Mouse (Mus musculus) kidney, postnatal 0 days (tissue): Measurements from ENCODE around the gene Rexo1. TPM values are rescaled to one million over a fixed set of nuclear protein-coding genes. Genes with fewer than 3 reads are reported as not detected.

Experiments
- ATAC-seq: fragments of 200-750 bp; cut with Nextera tagmentation; replicated peaks from 2 replicates; pipeline ENCODE4 v1.8.0; 2017; ENCODE audit warnings: low read depth, moderate number of reproducible peaks, moderate TSS enrichment, moderate library complexity; ENCODE audit not compliant: low FRiP score
- DNase-seq: peaks from one replicate; pipeline ENCODE4 v3.0.0-alpha.2; 2016; ENCODE audit warnings: low spot score
- H3K27ac ChIP-seq: fragments of 300-500 bp; sonication (generic); 2 replicates; pipeline ENCODE4 v1.5.1; 2014; ENCODE audit warnings: mild to moderate bottlenecking
- H3K27me3 ChIP-seq: fragments of 300-500 bp; sonication (generic); 2 replicates; pipeline ENCODE4 v1.6.1; 2014; ENCODE audit warnings: low read length, mixed read lengths; ENCODE audit not compliant: insufficient read depth
- H3K36me3 ChIP-seq: fragments of 300-500 bp; sonication (generic); 2 replicates; pipeline ENCODE4 v1.6.1; 2014; ENCODE audit warnings: low read length, mixed read lengths; ENCODE audit not compliant: insufficient read depth
- H3K4me1 ChIP-seq: fragments of 300-500 bp; sonication (generic); replicated peaks from 2 replicates; pipeline ENCODE4 v1.6.1; 2014; ENCODE audit warnings: antibody characterized with exemption, low read length, mixed read lengths; ENCODE audit not compliant: insufficient read depth
- H3K4me2 ChIP-seq: fragments of 300-500 bp; sonication (generic); 2 replicates; pipeline ENCODE4 v1.6.1; 2014; ENCODE audit warnings: mild to moderate bottlenecking, low read length, moderate library complexity, mixed read lengths
- H3K4me3 ChIP-seq: fragments of 300-500 bp; sonication (generic); replicated peaks from 2 replicates; pipeline ENCODE4 v1.5.1; 2014; ENCODE audit warnings: low read depth, low read length
- H3K9ac ChIP-seq: fragments of 300-500 bp; sonication (generic); 2 replicates; pipeline ENCODE4 v1.6.1; 2014; ENCODE audit warnings: low read depth, low read length
- H3K9me3 ChIP-seq: fragments of 300-500 bp; sonication (generic); replicated peaks from 2 replicates; pipeline ENCODE4 v1.6.1; 2016; ENCODE audit warnings: low read length, inconsistent platforms, mixed read lengths
- CTCF ChIP-seq: IDR thresholded peaks from 2 replicates; pipeline ENCODE4 v1.5.1; 2016; ENCODE audit warnings: antibody characterized with exemption, low read depth, mild to moderate bottlenecking, moderate library complexity
- WGBS: fragments of 180-500 bp; shearing (Covaris S2); extraction: QIAGEN DNeasy Blood & Tissue Kit; methylation state at CpG from one replicate; pipeline ENCODE4 v1.1.7; 2014; 5-methylcytosine and 5-hydroxymethylcytosine counted together
- polyA plus RNA-seq: library from polyadenylated mRNA; unstranded; fragments of >200 nt; fragmentation: Nextera tagmentation; extraction: Ambion mirVana; gene quantifications from 2 replicates; pipeline ENCODE4 v1.2.1, GENCODE M21; 2015

The Rexo1 gene
- 16.8 and 17.3 TPM in 2 replicates for polyA plus RNA-seq

DNA sequence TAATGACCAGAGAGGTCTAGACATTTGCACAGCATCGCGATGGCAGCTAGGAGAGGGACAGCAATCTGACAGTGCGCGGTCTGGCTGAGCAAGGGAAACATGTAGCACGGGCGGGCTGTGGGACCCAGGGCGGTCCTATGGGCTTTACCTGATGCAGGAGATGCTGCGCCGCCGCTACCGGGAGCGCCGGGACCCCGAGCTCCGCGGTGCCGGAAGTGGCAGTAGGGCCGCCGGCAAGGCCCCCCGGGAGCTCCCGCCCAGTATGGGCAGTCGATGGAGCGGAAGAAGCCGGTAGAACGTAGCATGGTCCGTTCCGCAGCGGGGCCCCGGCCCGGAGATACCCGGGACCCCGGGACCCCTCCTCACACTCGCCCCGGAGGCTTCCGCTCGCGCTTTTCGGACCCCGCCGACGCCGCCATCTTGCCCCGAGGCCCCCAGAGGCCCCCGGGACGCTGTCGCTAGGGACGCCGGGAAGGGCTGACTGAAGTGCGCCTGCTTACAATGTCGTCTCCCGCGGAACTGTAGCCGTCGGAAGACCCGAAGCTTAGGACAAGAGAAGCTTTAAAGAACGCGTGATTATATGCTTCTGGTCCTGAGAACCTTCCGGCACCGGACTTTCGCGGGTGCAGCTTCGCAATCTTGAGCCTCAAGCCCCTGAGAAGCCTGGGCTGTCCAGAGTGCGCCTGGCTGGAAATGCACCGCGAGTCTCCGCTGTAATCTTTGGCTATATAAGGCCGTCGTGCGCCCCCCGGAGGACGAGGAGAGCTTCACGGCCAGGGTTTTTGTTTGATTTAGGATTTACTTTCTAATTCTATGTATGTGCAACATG is at the start of gene Rexo1:
TSS of gene Rexo1 (minus strand) at position 445 of the 829 bp plus-strand sequence.
- Histone ChIP-seq H3K27me3 (no peaks in the 10 kb centered on the region), H3K9ac (peak within 1 kb of the TSS; percentile 98), H3K36me3 (no peaks in the 10 kb centered on the region), H3K9me3 (no peaks in the 10 kb centered on the region), H3K4me3 (peak within 1 kb of the TSS; percentile 85), H3K4me2 (peak within 1 kb of the TSS; percentile 89), H3K4me1 (peaks cover 15% of the 10 kb centered on the region), H3K27ac (peak within 1 kb of the TSS; percentile 89)
- ATAC-seq: peak; percentile 72
- DNase-seq: peak; percentile 98
- TF ChIP-seq CTCF: peak; percentile 82
- under 1% methylated on average over 57 of the region's 72 CpGs for WGBS

DNA sequence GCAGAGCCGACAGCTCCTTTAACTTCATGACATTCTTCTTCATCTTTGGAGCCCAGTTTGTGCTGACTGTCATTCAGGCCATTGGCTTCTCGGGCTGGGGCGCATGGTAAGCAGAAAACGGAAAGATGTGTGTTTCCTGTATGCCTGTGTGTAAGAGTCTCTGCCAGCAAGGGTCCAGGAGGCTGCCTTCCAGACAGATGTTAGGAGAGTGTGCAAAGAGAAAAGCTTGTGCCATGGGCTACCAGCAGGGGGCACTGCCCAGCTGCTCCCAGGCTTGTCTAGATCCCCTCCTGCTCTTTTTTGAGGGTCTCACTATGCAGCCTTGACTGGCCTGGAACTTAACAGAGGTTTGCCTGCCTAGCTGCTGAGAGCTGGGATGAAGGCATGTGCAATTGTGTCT is 49.7 kb upstream of the Rexo1 start:
- DNase-seq: peak; percentile 69
- no peak overlapping the region for H3K27ac ChIP-seq
- WGBS: 72% methylated on average over 4 of the region's 4 CpGs
- no peak overlapping the region for H3K9ac ChIP-seq
- no peak overlapping the region for H3K4me2 ChIP-seq
- H3K36me3 ChIP-seq: peaks cover 58% of the 10 kb centered on the region
- no peak overlapping the region for H3K4me3 ChIP-seq
- ATAC-seq: no peak
- no peaks in the 10 kb centered on the region for H3K27me3 ChIP-seq
- no peaks in the 10 kb centered on the region for H3K9me3 ChIP-seq
- no peaks in the 10 kb centered on the region for H3K4me1 ChIP-seq
- peak; percentile 81 for TF ChIP-seq CTCF

DNA sequence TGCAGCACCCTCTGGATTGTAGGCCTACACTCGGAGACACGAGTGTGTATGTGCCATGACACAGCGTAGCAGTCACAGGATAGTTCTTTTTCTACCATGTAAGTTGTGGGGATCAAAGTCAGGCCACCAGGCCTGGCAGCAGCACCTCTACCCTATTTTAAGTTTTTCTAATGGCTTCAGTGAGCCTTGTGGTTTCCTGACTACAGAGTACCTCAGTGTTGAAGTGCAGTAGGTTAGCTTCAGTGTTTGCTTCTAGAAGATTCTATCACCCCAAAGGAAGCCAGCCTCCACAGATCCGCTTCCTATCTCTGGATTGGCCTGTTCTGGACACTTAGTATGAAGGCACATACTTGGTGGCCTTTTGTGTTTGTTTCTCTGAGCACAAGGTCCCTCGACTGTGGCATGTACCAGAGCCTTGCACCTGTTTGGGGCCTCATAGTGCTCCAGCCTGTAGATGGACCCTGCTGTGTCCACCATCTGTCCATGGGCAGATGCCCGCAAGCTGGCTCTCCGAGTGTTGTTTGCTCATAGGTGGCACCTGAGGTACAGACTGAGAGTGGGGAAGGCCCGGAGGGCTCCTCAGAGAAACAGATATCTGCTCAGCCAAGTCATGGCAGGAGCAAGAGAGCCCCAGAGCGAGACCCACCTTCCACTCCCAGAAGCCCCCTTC is 48.9 kb upstream of the Rexo1 start:
- Histone ChIP-seq H3K9me3 (no peaks in the 10 kb centered on the region), H3K4me3 (no peak overlapping the region), H3K27ac (no peak overlapping the region), H3K4me2 (no peak overlapping the region), H3K9ac (no peak overlapping the region), H3K4me1 (no peaks in the 10 kb centered on the region), H3K27me3 (no peaks in the 10 kb centered on the region), H3K36me3 (peaks cover 51% of the 10 kb centered on the region)
- no peak for TF ChIP-seq CTCF
- 92% methylated on average over 9 of the region's 9 CpGs for whole genome bisulfite sequencing
- ATAC-seq (no peak), DNase-seq (no peak)

DNA sequence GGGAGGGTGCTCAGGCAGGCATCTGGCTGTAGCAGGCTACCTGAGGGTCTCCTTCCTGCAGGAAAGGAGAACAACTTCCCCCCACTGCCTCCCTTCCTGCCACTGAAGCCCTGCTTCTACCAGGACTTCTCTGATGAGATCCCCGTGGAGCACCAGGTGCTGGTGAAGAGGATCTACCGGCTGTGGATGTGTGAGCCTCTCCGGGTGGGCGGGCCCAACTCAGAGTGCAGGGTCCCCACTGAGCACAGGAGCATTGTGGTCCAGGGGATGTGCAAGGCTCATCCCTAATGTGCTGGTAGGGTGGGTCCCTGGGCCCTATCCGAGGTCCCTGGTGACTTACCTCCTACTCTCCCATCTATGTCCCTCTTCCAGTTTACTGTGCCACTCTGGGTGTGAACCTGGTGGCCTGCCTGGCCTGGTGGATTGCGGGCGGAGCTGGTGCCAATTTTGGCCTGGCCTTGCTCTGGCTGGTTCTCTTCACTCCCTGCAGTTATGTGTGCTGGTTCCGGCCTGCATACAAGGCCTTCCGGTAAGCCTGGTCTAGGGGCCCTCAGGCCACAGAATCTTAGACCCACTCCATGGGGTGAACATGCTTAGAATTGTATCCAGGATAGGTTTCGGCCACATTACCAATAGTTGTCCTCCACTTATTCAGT is 48.0 kb upstream of the Rexo1 start:
- WGBS: 90% methylated on average over 10 of the region's 10 CpGs
- no peaks in the 10 kb centered on the region for H3K27me3 ChIP-seq
- DNase-seq: no peak
- no peak overlapping the region for H3K9ac ChIP-seq
- no peaks in the 10 kb centered on the region for H3K9me3 ChIP-seq
- no peak for TF ChIP-seq CTCF
- no peak overlapping the region for H3K4me3 ChIP-seq
- no peak for ATAC-seq
- H3K4me1 ChIP-seq: no peaks in the 10 kb centered on the region
- no peak overlapping the region for H3K4me2 ChIP-seq
- no peak overlapping the region for H3K27ac ChIP-seq
- peaks cover 47% of the 10 kb centered on the region for H3K36me3 ChIP-seq

DNA sequence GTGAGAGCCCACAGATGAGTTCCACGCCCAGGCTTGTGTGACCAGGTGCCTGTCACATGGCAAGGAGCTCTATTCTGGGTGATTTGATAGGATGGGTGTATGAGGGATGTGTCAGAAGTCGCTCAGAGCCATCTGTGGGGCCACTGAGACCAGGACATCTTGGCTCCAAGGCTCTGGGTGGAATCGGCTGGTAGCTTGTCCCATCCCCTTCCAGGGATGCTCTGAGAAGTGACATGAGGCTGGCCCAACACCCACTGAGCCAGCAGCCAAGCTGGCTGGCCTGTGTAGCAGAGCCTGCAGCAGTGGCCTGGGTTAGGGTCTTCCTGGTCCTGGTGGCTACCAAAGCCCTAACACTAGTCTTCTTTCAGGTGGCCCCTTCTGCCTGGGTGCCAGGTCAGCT is 47.1 kb upstream of the Rexo1 start:
- no peak overlapping the region for H3K9ac ChIP-seq
- no peak overlapping the region for H3K4me2 ChIP-seq
- DNase-seq: no peak
- H3K27ac ChIP-seq: no peak overlapping the region
- no peaks in the 10 kb centered on the region for H3K9me3 ChIP-seq
- H3K4me3 ChIP-seq: no peak overlapping the region
- no peak for TF ChIP-seq CTCF
- 93% methylated on average over 3 of the region's 3 CpGs for WGBS
- H3K27me3 ChIP-seq: no peaks in the 10 kb centered on the region
- peaks cover 8% of the 10 kb centered on the region; the same call in 1 of the 2 replicates for H3K4me1 ChIP-seq
- ATAC-seq: no peak
- H3K36me3 ChIP-seq: peaks cover 41% of the 10 kb centered on the region

DNA sequence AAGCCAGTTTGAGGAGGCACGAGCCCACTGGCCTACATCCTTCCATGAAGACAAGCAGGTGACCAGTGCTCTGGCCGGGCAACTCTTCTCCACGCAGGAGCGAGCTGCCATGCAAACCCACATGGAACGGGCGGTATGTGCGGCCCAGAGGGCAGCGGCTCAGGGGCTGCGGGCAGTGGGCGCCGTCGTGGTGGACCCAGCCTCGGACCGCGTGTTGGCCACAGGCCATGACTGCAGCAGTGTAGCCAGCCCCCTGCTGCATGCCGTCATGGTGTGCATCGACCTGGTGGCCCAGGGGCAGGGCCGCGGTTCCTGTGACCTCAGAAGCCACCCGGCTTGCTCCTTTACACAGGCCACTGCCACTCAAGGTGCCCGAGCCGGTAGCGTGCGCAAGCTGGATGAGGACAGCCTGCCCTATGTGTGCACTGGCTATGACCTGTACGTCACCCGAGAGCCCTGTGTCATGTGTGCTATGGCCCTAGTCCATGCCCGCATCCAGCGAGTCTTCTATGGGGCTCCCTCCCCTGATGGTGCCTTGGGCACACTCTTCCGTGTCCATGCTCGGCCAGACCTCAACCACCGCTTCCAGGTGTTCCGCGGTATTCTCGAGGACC is 45.5 kb upstream of the Rexo1 start:
- no peaks in the 10 kb centered on the region for H3K9me3 ChIP-seq
- no peaks in the 10 kb centered on the region for H3K27me3 ChIP-seq
- peaks cover 9% of the 10 kb centered on the region; the same call in 1 of the 2 replicates for H3K4me1 ChIP-seq
- H3K36me3 ChIP-seq: peaks cover 30% of the 10 kb centered on the region
- H3K4me2 ChIP-seq: no peak overlapping the region
- DNase-seq (no peak), ATAC-seq (no peak)
- WGBS: 91% methylated on average over 34 of the region's 34 CpGs
- TF ChIP-seq CTCF: no peak
- H3K4me3 ChIP-seq: no peak overlapping the region
- no peak overlapping the region for H3K9ac ChIP-seq
- no peak overlapping the region for H3K27ac ChIP-seq
